Mouse (Mus musculus): ENCODE measurements around the gene Zbtb9. TPM values are rescaled to one million over a fixed set of nuclear protein-coding genes. Genes with fewer than 3 reads are reported as not detected.

Zbtb9 gene
- polyA plus RNA-seq, 1 experiment: 9.8 TPM

DNA sequence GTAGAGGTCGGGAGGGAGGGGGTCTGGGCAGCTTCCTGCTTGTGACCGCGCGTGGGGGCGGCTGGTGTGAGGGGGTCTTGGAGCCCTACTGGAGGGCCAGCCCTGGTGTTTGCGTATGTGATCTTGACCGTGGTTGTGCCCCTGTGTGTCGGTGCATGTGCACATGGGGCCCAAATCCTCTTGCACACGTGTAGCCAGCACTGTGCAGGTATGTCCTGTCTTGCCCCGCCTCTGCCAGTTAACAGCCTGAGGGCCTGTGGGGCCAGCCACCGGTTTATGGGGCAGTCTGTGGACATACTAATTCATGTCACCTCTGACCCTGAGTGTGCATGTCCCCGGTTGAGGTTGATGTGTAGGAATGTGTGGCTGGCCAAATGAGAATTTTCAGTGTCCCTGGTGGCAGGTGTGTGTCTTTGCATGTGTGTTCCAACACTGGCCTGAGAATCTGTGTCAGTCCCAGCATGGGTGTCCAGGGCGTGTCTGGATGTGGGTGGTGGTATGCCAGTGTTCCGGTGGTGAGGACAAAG is 23.9 kb upstream of the Zbtb9 start:
- H3K36me3 ChIP-seq (ENCODE audit: control insufficient read depth, insufficient read depth, low read length): no peaks in the 10 kb centered on the region; the same call in none of the 2 replicates
- peak overlapping the region; percentile 5; the same call in 1 of the 2 replicates for H3K27ac ChIP-seq (ENCODE audit: control insufficient read depth, insufficient read depth, low read depth, low read length)
- peak overlapping the region; percentile 61 for H3K4me3 ChIP-seq (ENCODE audit: control insufficient read depth, low read depth, low read length)
- H3K4me1 ChIP-seq (ENCODE audit: control insufficient read depth, insufficient read depth, low read length): peaks cover 45% of the 10 kb centered on the region
- no peak for TF ChIP-seq CTCF (IDR thresholded peaks at IDR 0.05; ENCODE audit: control insufficient read depth, insufficient read depth, insufficient replicate concordance, low read depth, low read length)
- no peak for TF ChIP-seq POLR2A (IDR thresholded peaks at IDR 0.05; ENCODE audit: control insufficient read depth, low read depth, low read length)
- H3K27me3 ChIP-seq (ENCODE audit: control insufficient read depth, insufficient read depth, low read length): no peaks in the 10 kb centered on the region

DNA sequence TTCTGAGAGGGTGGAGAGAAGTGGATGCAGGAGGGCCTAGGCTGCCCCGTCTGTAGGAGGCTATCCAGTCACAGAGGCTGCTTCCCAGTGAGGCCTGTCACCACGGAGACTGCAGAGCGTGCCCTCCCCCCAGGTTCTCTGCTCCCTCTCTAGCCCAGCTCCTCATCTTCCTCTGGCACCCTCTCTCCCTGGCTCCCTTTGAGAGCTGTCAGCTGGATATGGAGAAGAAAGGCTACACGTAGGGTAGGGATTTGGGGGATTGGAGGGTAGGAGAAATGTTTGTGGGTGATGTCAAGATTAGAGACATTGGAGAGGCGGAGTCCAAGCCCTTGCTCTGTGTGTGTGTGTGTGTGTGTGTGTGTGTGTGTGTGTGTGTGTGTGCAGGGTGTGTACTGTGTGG is 23.1 kb upstream of the Zbtb9 start:
- Histone ChIP-seq H3K27ac (ENCODE audit: control insufficient read depth, insufficient read depth, low read depth, low read length) (no peak overlapping the region), H3K27me3 (ENCODE audit: control insufficient read depth, insufficient read depth, low read length) (no peaks in the 10 kb centered on the region), H3K4me3 (ENCODE audit: control insufficient read depth, low read depth, low read length) (peak overlapping the region; percentile 61), H3K4me1 (ENCODE audit: control insufficient read depth, insufficient read depth, low read length) (peaks cover 45% of the 10 kb centered on the region), H3K36me3 (ENCODE audit: control insufficient read depth, insufficient read depth, low read length) (no peaks in the 10 kb centered on the region; the same call in none of the 2 replicates)
- TF ChIP-seq CTCF (IDR thresholded peaks at IDR 0.05; ENCODE audit: control insufficient read depth, insufficient read depth, insufficient replicate concordance, low read depth, low read length) (no peak), POLR2A (IDR thresholded peaks at IDR 0.05; ENCODE audit: control insufficient read depth, low read depth, low read length) (no peak)

DNA sequence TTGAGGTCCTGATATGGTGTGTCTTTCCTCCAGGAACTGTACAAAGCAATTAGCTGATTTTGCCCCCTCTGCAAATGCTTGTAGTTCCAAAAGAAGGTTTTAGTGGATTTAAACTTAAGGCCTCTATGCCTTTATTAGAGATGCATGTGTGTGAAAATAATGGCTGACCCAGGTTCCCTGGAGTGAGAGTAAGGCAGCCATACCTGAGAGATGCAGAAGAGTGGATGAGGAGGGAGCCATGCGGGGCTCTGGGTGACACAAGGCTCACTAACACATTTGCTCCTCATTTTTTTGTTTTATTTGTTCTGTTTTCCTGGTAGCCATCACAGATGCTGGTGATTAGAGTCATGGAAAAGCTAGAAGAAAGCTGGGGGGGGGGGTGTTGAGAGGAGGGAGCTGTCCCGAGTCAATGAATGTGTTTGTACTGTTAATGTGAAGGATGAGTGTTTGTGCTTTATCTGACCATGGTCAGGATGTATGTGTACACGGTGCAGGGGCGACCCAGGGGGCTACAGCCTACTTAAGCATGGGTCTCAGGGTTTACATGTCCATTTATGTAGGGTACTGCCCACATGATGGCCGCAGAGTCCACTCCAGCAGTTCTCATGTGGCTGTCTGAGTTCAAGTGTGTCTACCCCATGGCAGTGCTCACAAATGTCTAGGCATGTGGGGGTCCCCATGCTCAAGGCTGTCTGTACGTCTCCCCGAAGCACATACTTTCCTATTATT is 22.2 kb upstream of the Zbtb9 start:
- Histone ChIP-seq H3K4me3 (ENCODE audit: control insufficient read depth, low read depth, low read length) (peak overlapping the region; percentile 73), H3K27me3 (ENCODE audit: control insufficient read depth, insufficient read depth, low read length) (no peaks in the 10 kb centered on the region), H3K27ac (ENCODE audit: control insufficient read depth, insufficient read depth, low read depth, low read length) (no peak overlapping the region), H3K4me1 (ENCODE audit: control insufficient read depth, insufficient read depth, low read length) (peaks cover 44% of the 10 kb centered on the region), H3K36me3 (ENCODE audit: control insufficient read depth, insufficient read depth, low read length) (no peaks in the 10 kb centered on the region; the same call in none of the 2 replicates)
- TF ChIP-seq CTCF (IDR thresholded peaks at IDR 0.05; ENCODE audit: control insufficient read depth, insufficient read depth, insufficient replicate concordance, low read depth, low read length): no peak
- no peak for TF ChIP-seq POLR2A (IDR thresholded peaks at IDR 0.05; ENCODE audit: control insufficient read depth, low read depth, low read length)

- Histone ChIP-seq H3K4me3 (ENCODE audit: control insufficient read depth, low read depth, low read length) (peak overlapping the region; percentile 73), H3K27me3 (ENCODE audit: control insufficient read depth, insufficient read depth, low read length) (no peaks in the 10 kb centered on the region), H3K27ac (ENCODE audit: control insufficient read depth, insufficient read depth, low read depth, low read length) (no peak overlapping the region), H3K4me1 (ENCODE audit: control insufficient read depth, insufficient read depth, low read length) (peaks cover 39% of the 10 kb centered on the region), H3K36me3 (ENCODE audit: control insufficient read depth, insufficient read depth, low read length) (no peaks in the 10 kb centered on the region; the same call in none of the 2 replicates)
- no peak for TF ChIP-seq POLR2A (IDR thresholded peaks at IDR 0.05; ENCODE audit: control insufficient read depth, low read depth, low read length)
Observed at GRCm38 (mm10) chr17:26951406-26951805, 21.6 kb upstream of the Zbtb9 start.

DNA sequence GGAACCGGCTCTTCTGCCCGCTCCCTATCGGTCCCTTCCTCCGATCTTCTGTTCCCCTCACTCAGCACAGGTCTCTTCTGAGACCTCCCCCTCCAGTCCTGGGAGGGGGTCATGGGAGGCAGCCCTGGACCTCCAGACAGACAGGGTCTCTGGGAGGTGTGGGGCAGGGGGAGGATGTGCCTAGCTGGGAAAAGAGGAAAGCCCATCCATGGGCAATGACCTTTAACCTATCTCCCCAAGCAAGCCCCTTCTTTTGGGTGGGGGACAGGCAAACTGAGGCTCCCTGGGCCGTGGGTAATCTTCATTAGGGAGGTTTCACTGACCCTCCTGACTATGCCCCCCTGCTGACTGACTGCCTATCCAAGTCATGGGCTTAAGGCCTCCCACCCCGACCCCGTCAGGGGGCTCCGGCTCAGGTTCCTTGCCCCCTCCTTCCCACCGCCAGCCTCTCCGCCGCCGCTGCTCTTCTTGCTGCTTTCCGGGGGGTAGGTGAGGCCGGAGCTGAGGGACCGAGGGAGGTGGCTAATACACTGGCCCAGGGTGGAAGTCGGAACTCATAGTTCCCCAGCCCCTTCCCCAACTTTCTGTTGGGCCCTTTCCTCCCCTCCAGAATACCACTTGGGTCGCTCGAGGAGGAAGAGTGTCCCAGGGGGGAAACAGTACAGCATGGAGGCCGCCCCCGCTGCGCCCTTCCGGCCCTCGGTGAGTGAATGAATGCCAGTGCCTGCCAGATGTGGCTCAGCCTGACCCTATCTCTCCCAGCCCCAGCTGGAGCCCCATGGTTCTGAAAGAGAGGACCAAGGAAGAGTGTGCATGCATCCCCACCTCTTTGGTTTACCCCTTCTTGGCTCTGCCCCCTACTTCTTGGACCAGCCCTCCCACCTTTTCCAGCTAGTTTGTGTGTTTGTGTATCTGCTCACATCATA is 20.8 kb upstream of the Zbtb9 start:
- H3K27ac ChIP-seq (ENCODE audit: control insufficient read depth, insufficient read depth, low read depth, low read length): no peak overlapping the region
- H3K4me1 ChIP-seq (ENCODE audit: control insufficient read depth, insufficient read depth, low read length): peaks cover 31% of the 10 kb centered on the region
- no peak for TF ChIP-seq CTCF (IDR thresholded peaks at IDR 0.05; ENCODE audit: control insufficient read depth, insufficient read depth, insufficient replicate concordance, low read depth, low read length)
- TF ChIP-seq POLR2A (IDR thresholded peaks at IDR 0.05; ENCODE audit: control insufficient read depth, low read depth, low read length): no peak; the same call in 1 of the 2 replicates

DNA sequence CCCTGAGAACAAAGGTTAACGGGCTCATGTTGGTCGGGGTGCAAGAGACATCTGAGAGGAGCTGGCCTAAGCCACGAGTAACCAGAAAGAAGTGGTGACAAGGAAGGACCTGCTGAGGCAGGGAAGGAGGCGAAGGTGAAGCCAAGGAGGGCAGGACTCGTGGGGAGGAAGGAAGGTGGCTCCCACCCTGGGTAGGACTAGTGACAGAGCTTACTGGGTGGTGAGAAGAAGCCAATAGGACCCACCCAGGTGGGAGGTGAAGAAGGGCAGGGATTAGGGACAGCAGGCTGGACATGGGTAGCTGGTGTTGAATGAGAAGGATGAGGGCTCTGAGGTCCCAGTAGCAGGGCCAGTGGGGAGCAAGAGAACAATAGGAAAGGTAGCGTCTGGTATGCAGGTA is 19.8 kb upstream of the Zbtb9 start:
- Histone ChIP-seq H3K27ac (ENCODE audit: control insufficient read depth, insufficient read depth, low read depth, low read length) (no peak overlapping the region), H3K4me3 (ENCODE audit: control insufficient read depth, low read depth, low read length) (no peak overlapping the region), H3K4me1 (ENCODE audit: control insufficient read depth, insufficient read depth, low read length) (peaks cover 26% of the 10 kb centered on the region), H3K36me3 (ENCODE audit: control insufficient read depth, insufficient read depth, low read length) (no peaks in the 10 kb centered on the region; the same call in none of the 2 replicates), H3K27me3 (ENCODE audit: control insufficient read depth, insufficient read depth, low read length) (no peaks in the 10 kb centered on the region)
- TF ChIP-seq CTCF (IDR thresholded peaks at IDR 0.05; ENCODE audit: control insufficient read depth, insufficient read depth, insufficient replicate concordance, low read depth, low read length) (no peak), POLR2A (IDR thresholded peaks at IDR 0.05; ENCODE audit: control insufficient read depth, low read depth, low read length) (no peak)

More for the DNA sequence above, 20.8 kb upstream of the Zbtb9 start:
- no peaks in the 10 kb centered on the region; the same call in none of the 2 replicates for H3K36me3 ChIP-seq (ENCODE audit: control insufficient read depth, insufficient read depth, low read length)
- no peaks in the 10 kb centered on the region for H3K27me3 ChIP-seq (ENCODE audit: control insufficient read depth, insufficient read depth, low read length)
- peak overlapping the region; percentile 67 for H3K4me3 ChIP-seq (ENCODE audit: control insufficient read depth, low read depth, low read length)

DNA sequence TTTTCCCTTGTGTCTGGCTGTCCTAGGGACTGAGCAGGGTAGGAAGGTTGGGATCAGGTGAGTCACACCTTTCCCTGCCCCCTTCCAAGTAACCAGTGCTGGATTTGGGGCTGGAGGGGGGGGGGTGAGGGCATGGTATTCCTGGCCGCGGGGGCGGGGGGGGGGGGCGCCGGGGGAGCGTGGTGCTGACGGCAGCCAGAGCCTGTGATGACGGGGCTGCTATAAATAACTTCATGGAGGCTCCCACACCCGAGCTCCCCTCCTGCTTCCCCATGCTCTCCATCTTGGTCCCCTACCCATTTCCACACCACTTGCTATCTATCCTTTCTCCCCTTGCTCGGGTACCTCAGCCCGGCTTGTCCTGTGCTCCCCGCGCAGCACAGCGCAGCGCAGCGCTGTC is 19.2 kb upstream of the Zbtb9 start:
- Histone ChIP-seq H3K4me1 (ENCODE audit: control insufficient read depth, insufficient read depth, low read length) (peaks cover 24% of the 10 kb centered on the region), H3K36me3 (ENCODE audit: control insufficient read depth, insufficient read depth, low read length) (no peaks in the 10 kb centered on the region; the same call in none of the 2 replicates), H3K27me3 (ENCODE audit: control insufficient read depth, insufficient read depth, low read length) (no peaks in the 10 kb centered on the region), H3K4me3 (ENCODE audit: control insufficient read depth, low read depth, low read length) (no peak overlapping the region), H3K27ac (ENCODE audit: control insufficient read depth, insufficient read depth, low read depth, low read length) (no peak overlapping the region)
- TF ChIP-seq CTCF (IDR thresholded peaks at IDR 0.05; ENCODE audit: control insufficient read depth, insufficient read depth, insufficient replicate concordance, low read depth, low read length): no peak
- no peak for TF ChIP-seq POLR2A (IDR thresholded peaks at IDR 0.05; ENCODE audit: control insufficient read depth, low read depth, low read length)
